Mouse (Mus musculus): Measurements from ENCODE around the gene Gm11060. TPM values are rescaled to one million over a fixed set of nuclear protein-coding genes. Genes with fewer than 3 reads are reported as not detected.

The Gm11060 gene
- polyA plus RNA-seq, 1 experiment = not detected

- TF ChIP-seq MYOD1 (IDR thresholded peaks at IDR 0.05; ENCODE audit: control insufficient read depth, insufficient read length, low read depth) (no peak), CTCF (IDR thresholded peaks at IDR 0.05; ENCODE audit: control insufficient read depth, insufficient read depth, insufficient read length) (no peak), FOSL1 (IDR thresholded peaks at IDR 0.05; ENCODE audit: insufficient read depth, low read length, poor library complexity, severe bottlenecking) (no peak)
- Histone ChIP-seq H3K79me3 (ENCODE audit: low read depth) (peaks cover 1% of the 10 kb centered on the region), H3K36me3 (ENCODE audit: control insufficient read depth, insufficient read depth) (no peaks in the 10 kb centered on the region), H3ac (ENCODE audit: control insufficient read depth, insufficient read length, low read depth) (no peak overlapping the region), H3K79me2 (ENCODE audit: control insufficient read depth, insufficient read depth) (no peaks in the 10 kb centered on the region), H3K27me3 (ENCODE audit: control insufficient read depth, insufficient read depth, insufficient read length) (no peaks in the 10 kb centered on the region), H3K4me3 (ENCODE audit: insufficient read depth, poor library complexity, severe bottlenecking) (no peak overlapping the region)
These were observed 7.8 kb upstream of the Gm11060 start for GRCm38 (mm10) chr2:105084035-105084434.

GRCm38 (mm10) chr2:105086081-105086480, 5.7 kb upstream of the Gm11060 start:
- H3K4me3 ChIP-seq (ENCODE audit: insufficient read depth, poor library complexity, severe bottlenecking) = no peak overlapping the region
- no peak overlapping the region for H3ac ChIP-seq (ENCODE audit: control insufficient read depth, insufficient read length, low read depth)
- H3K27me3 ChIP-seq (ENCODE audit: control insufficient read depth, insufficient read depth, insufficient read length) = no peaks in the 10 kb centered on the region
- H3K79me3 ChIP-seq (ENCODE audit: low read depth) = peaks cover 1% of the 10 kb centered on the region
- TF ChIP-seq FOSL1 (IDR thresholded peaks at IDR 0.05; ENCODE audit: insufficient read depth, low read length, poor library complexity, severe bottlenecking) = no peak
- no peak for TF ChIP-seq MYOG (IDR thresholded peaks at IDR 0.05; ENCODE audit: control insufficient read depth, extremely low read depth, insufficient read length)
- TF ChIP-seq USF1 (IDR thresholded peaks at IDR 0.05; ENCODE audit: low read depth) = no peak
- no peak for TF ChIP-seq CEBPB (IDR thresholded peaks at IDR 0.05; ENCODE audit: low read depth)
- TF ChIP-seq CTCF (IDR thresholded peaks at IDR 0.05; ENCODE audit: control insufficient read depth, insufficient read depth, insufficient read length) = no peak
- TF ChIP-seq MAX (IDR thresholded peaks at IDR 0.05) = no peak
- no peaks in the 10 kb centered on the region for H3K79me2 ChIP-seq (ENCODE audit: control insufficient read depth, insufficient read depth)
- no peaks in the 10 kb centered on the region for H3K36me3 ChIP-seq (ENCODE audit: control insufficient read depth, insufficient read depth)

GRCm38 (mm10) chr2:105088005-105088404, 3.8 kb upstream of the Gm11060 start:
- no peak for TF ChIP-seq MYOD1 (IDR thresholded peaks at IDR 0.05; ENCODE audit: control insufficient read depth, insufficient read length, low read depth)
- TF ChIP-seq CEBPB (IDR thresholded peaks at IDR 0.05; ENCODE audit: low read depth) = no peak
- TF ChIP-seq MYOG (IDR thresholded peaks at IDR 0.05; ENCODE audit: control insufficient read depth, extremely low read depth, insufficient read length) = no peak
- TF ChIP-seq MAX (IDR thresholded peaks at IDR 0.05) = no peak
- no peak for TF ChIP-seq USF1 (IDR thresholded peaks at IDR 0.05; ENCODE audit: low read depth)
- TF ChIP-seq FOSL1 (IDR thresholded peaks at IDR 0.05; ENCODE audit: insufficient read depth, low read length, poor library complexity, severe bottlenecking) = no peak
- no peak for TF ChIP-seq CTCF (IDR thresholded peaks at IDR 0.05; ENCODE audit: control insufficient read depth, insufficient read depth, insufficient read length)
- Histone ChIP-seq H3K79me3 (ENCODE audit: low read depth) (peaks cover 1% of the 10 kb centered on the region), H3K4me3 (ENCODE audit: insufficient read depth, poor library complexity, severe bottlenecking) (no peak overlapping the region), H3ac (ENCODE audit: control insufficient read depth, insufficient read length, low read depth) (no peak overlapping the region), H3K27me3 (ENCODE audit: control insufficient read depth, insufficient read depth, insufficient read length) (no peaks in the 10 kb centered on the region), H3K36me3 (ENCODE audit: control insufficient read depth, insufficient read depth) (no peaks in the 10 kb centered on the region), H3K79me2 (ENCODE audit: control insufficient read depth, insufficient read depth) (no peaks in the 10 kb centered on the region)

- no peaks in the 10 kb centered on the region for H3K27me3 ChIP-seq (ENCODE audit: control insufficient read depth, insufficient read depth, insufficient read length)
- no peak for TF ChIP-seq CEBPB (IDR thresholded peaks at IDR 0.05; ENCODE audit: low read depth)
- no peak for TF ChIP-seq CTCF (IDR thresholded peaks at IDR 0.05; ENCODE audit: control insufficient read depth, insufficient read depth, insufficient read length)
- no peak for TF ChIP-seq MYOD1 (IDR thresholded peaks at IDR 0.05; ENCODE audit: control insufficient read depth, insufficient read length, low read depth)
- no peak for TF ChIP-seq USF1 (IDR thresholded peaks at IDR 0.05; ENCODE audit: low read depth)
- no peak for TF ChIP-seq FOSL1 (IDR thresholded peaks at IDR 0.05; ENCODE audit: insufficient read depth, low read length, poor library complexity, severe bottlenecking)
- no peak for TF ChIP-seq MYOG (IDR thresholded peaks at IDR 0.05; ENCODE audit: control insufficient read depth, extremely low read depth, insufficient read length)
- TF ChIP-seq MAX (IDR thresholded peaks at IDR 0.05) = no peak
- no peaks in the 10 kb centered on the region for H3K79me2 ChIP-seq (ENCODE audit: control insufficient read depth, insufficient read depth)
- no peak overlapping the region for H3ac ChIP-seq (ENCODE audit: control insufficient read depth, insufficient read length, low read depth)
- no peaks in the 10 kb centered on the region for H3K36me3 ChIP-seq (ENCODE audit: control insufficient read depth, insufficient read depth)
- peaks cover 1% of the 10 kb centered on the region for H3K79me3 ChIP-seq (ENCODE audit: low read depth)
- H3K4me3 ChIP-seq (ENCODE audit: insufficient read depth, poor library complexity, severe bottlenecking) = no peak overlapping the region
These were observed 2.7 kb upstream of the Gm11060 start for GRCm38 (mm10) chr2:105089083-105089482.

- Histone ChIP-seq H3ac (ENCODE audit: control insufficient read depth, insufficient read length, low read depth) (no peak overlapping the region), H3K4me3 (ENCODE audit: insufficient read depth, poor library complexity, severe bottlenecking) (no peak overlapping the region), H3K36me3 (ENCODE audit: control insufficient read depth, insufficient read depth) (no peaks in the 10 kb centered on the region), H3K79me2 (ENCODE audit: control insufficient read depth, insufficient read depth) (no peaks in the 10 kb centered on the region), H3K27me3 (ENCODE audit: control insufficient read depth, insufficient read depth, insufficient read length) (no peaks in the 10 kb centered on the region), H3K79me3 (ENCODE audit: low read depth) (peaks cover 1% of the 10 kb centered on the region)
- TF ChIP-seq CEBPB (IDR thresholded peaks at IDR 0.05; ENCODE audit: low read depth) (no peak), MYOD1 (IDR thresholded peaks at IDR 0.05; ENCODE audit: control insufficient read depth, insufficient read length, low read depth) (no peak), CTCF (IDR thresholded peaks at IDR 0.05; ENCODE audit: control insufficient read depth, insufficient read depth, insufficient read length) (no peak), MYOG (IDR thresholded peaks at IDR 0.05; ENCODE audit: control insufficient read depth, extremely low read depth, insufficient read length) (no peak), USF1 (IDR thresholded peaks at IDR 0.05; ENCODE audit: low read depth) (no peak), FOSL1 (IDR thresholded peaks at IDR 0.05; ENCODE audit: insufficient read depth, low read length, poor library complexity, severe bottlenecking) (no peak), MAX (IDR thresholded peaks at IDR 0.05) (no peak)
These were observed 2.0 kb upstream of the Gm11060 start for GRCm38 (mm10) chr2:105089581-105090508.
